In genomic region chr16:31993946-31994345, GRCm38 (mm10) we compare ENCODE assay signal across 18 mouse cellular contexts.
"Had no signal": no experiment of that assay in that cellular context is flagged by ENCODE, and none has a peak within 500 bp of the region (broad histone marks: within the 10 kb centered on the region; RNA-seq: fewer than 3 reads in every experiment).

No protein-coding gene starts in this region.

- H3K9me3 ChIP-seq: limb, embryonic 12.5 days; limb, embryonic 15.5 days; liver, embryonic 13.5 days had no signal

- H3K4me3 ChIP-seq: layer of hippocampus, adult 2 months; limb, embryonic 12.5 days; limb, embryonic 15.5 days; liver, embryonic 13.5 days had no signal

- DNase-seq: kidney, postnatal 25 days; left cerebral cortex, postnatal 4 days; liver, embryonic 13.5 days; lung, adult 2 months; lung, postnatal 14 days; lung, postnatal 4 days; midbrain, embryonic 14.5 days; right cerebral cortex, adult 18-20 months; right cerebral cortex, postnatal 14 days; right cerebral cortex, postnatal 4 days; thymus, adult 2 months; thymus, postnatal 14 days; thymus, postnatal 4 days had no signal

- H3K4me1 ChIP-seq: limb, embryonic 12.5 days; limb, embryonic 15.5 days had no signal

- H3K27me3 ChIP-seq: limb, embryonic 12.5 days; limb, embryonic 15.5 days; liver, embryonic 13.5 days had no signal

- H3K27ac ChIP-seq: kidney, postnatal 0 days; layer of hippocampus, adult 2 months; limb, embryonic 12.5 days; limb, embryonic 15.5 days; liver, embryonic 13.5 days; stomach, postnatal 0 days had no signal
